Mouse (Mus musculus) kidney, adult 10 weeks (tissue): ENCODE measurements around the gene Myoz1. TPM values are rescaled to one million over a fixed set of nuclear protein-coding genes. Genes with fewer than 3 reads are reported as not detected.

Experiments used
- polyA plus RNA-seq: library from polyadenylated mRNA; stranded (reverse); fragments of 350-450 nt; fragmentation: Illumina TruSeq; extraction: RNeasy Lipid Tissue Mini Kit (QIAGEN cat#74804); gene quantifications from one replicate; pipeline ENCODE4 v1.2.3, GENCODE M21; 2014; ENCODE audit warnings: low read depth, low replicate concordance

Myoz1 gene
- polyA plus RNA-seq, result not detected

GRCm38 (mm10) chr14:20656361-20656760 lies at the start of gene Myoz1:
Gene Myoz1, minus strand, starts transcription at chr14:20656540.

DNA sequence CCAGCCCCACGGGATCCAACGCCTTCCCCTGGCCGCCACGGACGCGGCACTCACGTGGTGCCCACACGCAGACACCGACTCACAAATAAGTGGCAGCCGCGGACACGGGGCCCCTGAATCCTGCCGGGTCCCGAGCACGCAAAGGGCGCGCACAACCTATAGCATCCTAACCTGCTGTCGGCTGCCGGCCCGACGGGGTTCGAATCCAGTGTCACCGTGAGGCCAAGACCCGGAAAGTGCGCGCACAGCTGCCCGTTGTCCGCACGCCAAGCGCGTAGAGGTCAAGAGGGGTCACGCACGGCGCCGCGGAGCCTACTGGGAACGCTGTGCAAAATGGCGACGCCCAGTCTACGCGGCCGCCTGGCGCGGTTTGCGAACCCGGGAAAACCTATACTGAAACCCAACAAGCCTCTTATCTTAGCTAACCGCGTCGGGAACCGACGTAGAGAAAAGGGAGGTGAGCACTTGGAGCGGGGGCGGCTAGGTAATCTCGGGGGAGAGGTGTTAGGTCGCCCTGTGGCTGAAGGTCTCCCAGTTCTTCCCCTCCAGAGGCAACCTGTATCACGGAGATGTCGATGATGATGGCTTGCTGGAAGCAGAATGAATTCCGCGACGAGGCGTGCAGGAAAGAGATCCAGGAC lies 46.5 kb upstream of the Myoz1 start, which contains the start of gene Chchd1:
TSS of gene Chchd1 (plus strand) at position 266 of the 641 bp plus-strand sequence.

DNA sequence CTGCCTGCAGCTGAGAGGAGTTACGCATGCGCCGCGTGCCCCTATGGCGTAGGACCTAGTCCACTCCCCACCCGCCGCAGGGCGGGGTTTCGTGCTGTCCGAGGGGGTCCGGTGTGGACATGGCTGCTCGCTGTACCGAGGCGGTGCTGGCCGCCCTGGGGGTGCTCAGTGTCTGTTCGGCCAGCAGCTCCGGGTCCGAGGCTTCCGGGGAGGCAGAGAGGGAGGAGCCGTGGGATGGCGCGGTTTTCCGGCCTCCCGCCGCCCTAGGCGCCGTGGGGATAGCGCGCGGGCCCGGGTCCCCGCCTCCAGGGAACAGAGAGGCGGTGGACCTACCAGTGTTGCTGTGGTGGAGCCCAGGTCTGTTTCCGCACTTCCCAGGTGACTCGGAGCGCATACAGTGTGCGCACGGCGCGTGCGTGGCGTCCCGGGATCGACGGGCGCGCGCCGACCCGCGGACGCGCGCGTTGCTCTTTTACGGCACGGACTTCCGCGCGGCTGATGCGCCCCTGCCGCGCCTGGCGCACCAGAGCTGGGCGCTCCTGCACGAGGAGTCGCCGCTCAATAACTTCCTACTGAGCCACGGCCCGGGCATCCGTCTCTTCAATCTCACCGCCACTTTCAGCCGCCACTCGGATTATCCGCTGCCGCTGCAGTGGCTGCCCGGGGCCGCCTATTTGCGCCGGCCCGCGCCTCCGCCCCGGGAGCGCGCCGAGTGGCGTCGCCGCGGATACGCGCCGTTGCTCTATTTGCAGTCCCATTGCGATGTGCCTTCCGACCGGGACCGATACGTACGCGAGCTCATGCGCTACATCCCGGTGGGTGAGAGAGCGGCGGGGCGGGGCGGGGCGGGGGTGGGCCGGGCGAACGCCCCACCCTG lies 38.8 kb upstream of the Myoz1 start, which contains the start of gene Fut11:
TSS of gene Fut11 (plus strand) at position 85 of the 877 bp plus-strand sequence.

DNA sequence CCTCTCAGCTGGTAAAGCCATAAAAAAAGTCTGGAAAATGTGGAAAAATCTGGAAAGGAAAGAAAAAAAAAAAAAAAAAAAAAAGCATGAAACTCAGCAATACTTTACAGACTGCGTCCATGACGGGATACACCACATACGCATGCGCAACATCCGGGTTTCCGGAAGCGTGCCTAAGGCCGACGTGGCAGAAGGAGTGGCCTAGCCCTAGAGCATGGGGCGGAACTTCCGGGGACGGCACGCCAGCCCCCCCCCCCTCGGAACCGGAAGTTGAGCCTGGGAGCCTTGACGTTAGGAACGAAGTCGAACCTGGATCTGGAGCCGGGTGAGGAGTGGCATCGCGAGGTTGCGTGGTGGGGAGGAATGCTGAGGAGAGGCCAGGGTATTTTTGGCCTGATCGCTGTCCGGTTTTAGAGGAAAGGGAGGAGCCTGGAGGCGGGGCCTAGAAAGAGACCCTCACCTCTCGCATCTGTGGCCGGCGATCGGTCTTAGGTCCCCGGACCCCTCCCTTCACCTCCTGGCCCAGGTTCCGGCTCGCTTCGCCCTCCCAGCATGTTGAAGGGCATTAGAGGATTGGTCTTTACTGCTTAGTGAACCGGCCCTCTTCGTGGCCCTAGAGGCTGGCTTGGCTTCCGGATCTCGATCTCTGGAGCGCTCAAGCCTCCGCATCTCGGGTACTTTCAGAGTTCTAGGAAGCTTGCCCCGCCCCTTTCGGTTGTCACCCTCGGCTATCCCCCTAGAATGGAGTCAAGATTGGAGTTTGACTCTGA lies 17.9 kb upstream of the Myoz1 start, which contains the start of gene Sec24c:
TSS of gene Sec24c (plus strand) at position 245 of the 770 bp plus-strand sequence.

GRCm38 (mm10) chr14:20668154-20668810 lies 11.9 kb upstream of the Myoz1 start, which contains the start of gene Synpo2l:
Gene Synpo2l, minus strand, starts transcription at chr14:20668354.

DNA sequence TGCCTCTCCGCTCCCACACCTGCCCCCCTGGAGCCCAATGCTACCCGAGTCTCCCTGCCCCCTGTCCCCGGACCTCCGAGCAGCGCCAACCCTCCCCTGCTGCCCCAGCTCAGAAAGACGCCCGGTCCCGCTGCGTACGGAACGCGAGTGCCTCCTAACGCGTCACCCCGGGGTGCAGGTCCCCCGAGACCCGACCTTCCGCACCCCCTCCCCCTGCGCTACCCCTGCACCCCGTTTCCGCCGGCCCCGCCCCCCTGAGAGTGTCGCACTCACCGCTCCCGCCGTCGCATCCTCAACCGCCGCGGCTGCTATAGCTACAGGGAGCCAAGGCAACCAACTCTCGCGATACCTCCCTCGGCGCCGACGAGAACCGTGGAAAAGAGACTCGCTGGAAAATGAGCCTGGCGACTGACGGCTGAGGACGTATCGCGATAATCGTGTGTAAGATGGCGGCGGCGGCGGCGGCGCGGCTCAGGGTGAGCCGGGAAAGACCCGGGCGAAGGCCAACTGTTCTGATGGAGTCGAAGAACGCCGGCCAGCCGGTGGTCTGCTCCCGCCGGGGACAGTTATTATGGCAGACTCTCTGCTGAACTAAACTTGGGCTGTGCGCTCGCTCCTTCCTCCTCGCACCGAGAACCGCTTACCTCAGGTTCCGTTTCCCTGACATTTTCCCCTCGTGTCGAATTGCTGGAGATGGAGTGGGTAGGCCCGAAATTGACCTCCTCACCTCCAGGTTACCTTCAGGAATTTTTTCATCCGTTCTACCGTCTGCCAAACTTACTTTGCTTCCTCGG lies 15.5 kb downstream of the Myoz1 start, which contains the start of gene Usp54:
TSS of gene Usp54 (minus strand) at position 420 of the 794 bp plus-strand sequence.

Other genes starting within 250 kb of the Myoz1 start
- 3.4 TPM for gene Cfap70, start 204.3 kb downstream of the Myoz1 start, polyA plus RNA-seq
- gene Anxa7, start 176.4 kb downstream of the Myoz1 start, polyA plus RNA-seq, result 124 TPM
- gene Mss51, start 159.6 kb downstream of the Myoz1 start, polyA plus RNA-seq, result 0.49 TPM
- 141 TPM for gene Ppp3cb, start 110.0 kb downstream of the Myoz1 start, polyA plus RNA-seq
- 8.3 TPM for gene Usp54, start 15.5 kb downstream of the Myoz1 start, polyA plus RNA-seq
- 0.32 TPM for gene Synpo2l, start 11.8 kb upstream of the Myoz1 start, polyA plus RNA-seq
- gene Sec24c, start 17.8 kb upstream of the Myoz1 start, polyA plus RNA-seq, result 49.6 TPM
- 17.6 TPM for gene Fut11, start 38.4 kb upstream of the Myoz1 start, polyA plus RNA-seq
- gene Chchd1, start 46.5 kb upstream of the Myoz1 start, polyA plus RNA-seq, result 164 TPM
- gene Zswim8, start 51.0 kb upstream of the Myoz1 start, polyA plus RNA-seq, result 3.2 TPM
- 1.3 TPM for gene Ndst2, start 78.0 kb upstream of the Myoz1 start, polyA plus RNA-seq
- gene Camk2g, start 137.5 kb upstream of the Myoz1 start, polyA plus RNA-seq, result 14.7 TPM
- gene Plau, start 180.1 kb upstream of the Myoz1 start, polyA plus RNA-seq, result 567 TPM